Mouse (Mus musculus): ENCODE results near the gene Unc5c. TPM values are rescaled to one million over a fixed set of nuclear protein-coding genes. Genes with fewer than 3 reads are reported as not detected.

The Unc5c gene
- polyA plus RNA-seq, 1 experiment from 2014 or later, result 5.8 TPM

- WGBS, result 93% methylated on average over 4 of the region's 4 CpGs
- Histone ChIP-seq H3K27ac (replicated peaks) (no peak overlapping the region), H3K9me3 (replicated peaks) (no peaks in the 10 kb centered on the region), H3K4me1 (no peaks in the 10 kb centered on the region), H3K27me3 (ENCODE audit: low read depth, poor library complexity, severe bottlenecking) (no peaks in the 10 kb centered on the region), H3K36me3 (no peaks in the 10 kb centered on the region), H3K4me3 (no peak overlapping the region)
- DNase-seq (ENCODE audit: low spot score), result no peak
Observed at GRCm38 (mm10) chr3:141485218-141485617, 20.2 kb downstream of the Unc5c start.

GRCm38 (mm10) chr3:141490647-141491046, 25.6 kb downstream of the Unc5c start:
- no peak for DNase-seq (ENCODE audit: low spot score)
- no peak overlapping the region for H3K27ac ChIP-seq (replicated peaks)
- H3K36me3 ChIP-seq, result no peaks in the 10 kb centered on the region
- WGBS, result 82% methylated on average over 1 of the region's 1 CpGs
- H3K27me3 ChIP-seq (ENCODE audit: low read depth, poor library complexity, severe bottlenecking), result no peaks in the 10 kb centered on the region
- no peaks in the 10 kb centered on the region for H3K9me3 ChIP-seq (replicated peaks)
- peaks cover 10% of the 10 kb centered on the region for H3K4me1 ChIP-seq
- no peak overlapping the region for H3K4me3 ChIP-seq

GRCm38 (mm10) chr3:141491272-141491950, 26.4 kb downstream of the Unc5c start:
- Histone ChIP-seq H3K9me3 (replicated peaks) (no peaks in the 10 kb centered on the region), H3K27me3 (ENCODE audit: low read depth, poor library complexity, severe bottlenecking) (no peaks in the 10 kb centered on the region), H3K4me3 (no peak overlapping the region), H3K36me3 (no peaks in the 10 kb centered on the region), H3K27ac (replicated peaks) (0 out of 2 replicates have a peak overlapping the region, but pooled peaks have one; percentile 38), H3K4me1 (peaks cover 10% of the 10 kb centered on the region)
- WGBS, result 51% methylated on average over 5 of the region's 5 CpGs
- peak; percentile 13 for DNase-seq (ENCODE audit: low spot score)

- H3K27me3 ChIP-seq (ENCODE audit: low read depth, poor library complexity, severe bottlenecking), result no peaks in the 10 kb centered on the region
- DNase-seq (ENCODE audit: low spot score), result no peak
Observed at GRCm38 (mm10) chr3:141491951-141492310, 26.9 kb downstream of the Unc5c start.

GRCm38 (mm10) chr3:141493000-141493399, 28.0 kb downstream of the Unc5c start:
- Histone ChIP-seq H3K9me3 (replicated peaks) (no peaks in the 10 kb centered on the region), H3K4me3 (no peak overlapping the region), H3K27me3 (ENCODE audit: low read depth, poor library complexity, severe bottlenecking) (no peaks in the 10 kb centered on the region), H3K4me1 (peaks cover 10% of the 10 kb centered on the region), H3K27ac (replicated peaks) (no peak overlapping the region), H3K36me3 (no peaks in the 10 kb centered on the region)
- 80% methylated on average over 3 of the region's 3 CpGs for WGBS
- peak; percentile 12 for DNase-seq (ENCODE audit: low spot score)

More at GRCm38 (mm10) chr3:141491951-141492310, 26.9 kb downstream of the Unc5c start:
- H3K4me1 ChIP-seq, result peaks cover 10% of the 10 kb centered on the region
- H3K9me3 ChIP-seq (replicated peaks), result no peaks in the 10 kb centered on the region
- no peak overlapping the region for H3K27ac ChIP-seq (replicated peaks)
- no peak overlapping the region for H3K4me3 ChIP-seq
- WGBS, result 65% methylated on average over 2 of the region's 2 CpGs
- no peaks in the 10 kb centered on the region for H3K36me3 ChIP-seq

- no peak overlapping the region for H3K27ac ChIP-seq (replicated peaks)
- H3K4me3 ChIP-seq, result no peak overlapping the region
- 77% methylated on average over 4 of the region's 4 CpGs for WGBS
- peaks cover 4% of the 10 kb centered on the region; the same call in 1 of the 2 replicates for H3K4me1 ChIP-seq
- no peaks in the 10 kb centered on the region for H3K36me3 ChIP-seq
- DNase-seq (ENCODE audit: low spot score), result no peak
- no peaks in the 10 kb centered on the region for H3K9me3 ChIP-seq (replicated peaks)
- H3K27me3 ChIP-seq (ENCODE audit: low read depth, poor library complexity, severe bottlenecking), result no peaks in the 10 kb centered on the region
Observed at GRCm38 (mm10) chr3:141498348-141499056, 33.5 kb downstream of the Unc5c start.

GRCm38 (mm10) chr3:141501845-141502505, 37.0 kb downstream of the Unc5c start:
- Histone ChIP-seq H3K36me3 (no peaks in the 10 kb centered on the region), H3K4me1 (peaks cover 4% of the 10 kb centered on the region; the same call in 1 of the 2 replicates), H3K27ac (replicated peaks) (no peak overlapping the region), H3K4me3 (no peak overlapping the region), H3K27me3 (ENCODE audit: low read depth, poor library complexity, severe bottlenecking) (no peaks in the 10 kb centered on the region), H3K9me3 (replicated peaks) (no peaks in the 10 kb centered on the region)
- 71% methylated on average over 4 of the region's 4 CpGs for WGBS
- DNase-seq (ENCODE audit: low spot score), result no peak

- Histone ChIP-seq H3K4me1 (peaks cover 4% of the 10 kb centered on the region; the same call in 1 of the 2 replicates), H3K27me3 (ENCODE audit: low read depth, poor library complexity, severe bottlenecking) (no peaks in the 10 kb centered on the region), H3K4me3 (no peak overlapping the region), H3K27ac (replicated peaks) (no peak overlapping the region), H3K36me3 (no peaks in the 10 kb centered on the region), H3K9me3 (replicated peaks) (no peaks in the 10 kb centered on the region)
- DNase-seq (ENCODE audit: low spot score), result no peak
- 86% methylated on average over 3 of the region's 3 CpGs for WGBS
Observed at GRCm38 (mm10) chr3:141503331-141503730, 38.3 kb downstream of the Unc5c start.

- no peaks in the 10 kb centered on the region for H3K4me1 ChIP-seq
- H3K36me3 ChIP-seq, result no peaks in the 10 kb centered on the region
- DNase-seq (ENCODE audit: low spot score), result no peak
- no peaks in the 10 kb centered on the region for H3K27me3 ChIP-seq (ENCODE audit: low read depth, poor library complexity, severe bottlenecking)
- H3K4me3 ChIP-seq, result no peak overlapping the region
- 55% methylated on average over 1 of the region's 1 CpGs for WGBS
- no peak overlapping the region for H3K27ac ChIP-seq (replicated peaks)
- no peaks in the 10 kb centered on the region for H3K9me3 ChIP-seq (replicated peaks)
Observed at GRCm38 (mm10) chr3:141509772-141510171, 44.8 kb downstream of the Unc5c start.

- H3K9me3 ChIP-seq (replicated peaks), result no peaks in the 10 kb centered on the region
- no peaks in the 10 kb centered on the region for H3K4me1 ChIP-seq
- no peaks in the 10 kb centered on the region for H3K27me3 ChIP-seq (ENCODE audit: low read depth, poor library complexity, severe bottlenecking)
- H3K4me3 ChIP-seq, result no peak overlapping the region
- H3K36me3 ChIP-seq, result no peaks in the 10 kb centered on the region
- no peak overlapping the region for H3K27ac ChIP-seq (replicated peaks)
- WGBS, result 81% methylated on average over 5 of the region's 5 CpGs
- DNase-seq (ENCODE audit: low spot score), result no peak
Observed at GRCm38 (mm10) chr3:141511253-141512038, 46.4 kb downstream of the Unc5c start.

GRCm38 (mm10) chr3:141528751-141529150, 63.7 kb downstream of the Unc5c start:
- H3K9me3 ChIP-seq (replicated peaks), result no peaks in the 10 kb centered on the region
- no peaks in the 10 kb centered on the region for H3K27me3 ChIP-seq (ENCODE audit: low read depth, poor library complexity, severe bottlenecking)
- peaks cover 5% of the 10 kb centered on the region for H3K4me1 ChIP-seq
- no peak overlapping the region for H3K27ac ChIP-seq (replicated peaks)
- H3K36me3 ChIP-seq, result no peaks in the 10 kb centered on the region
- no peak overlapping the region for H3K4me3 ChIP-seq
- DNase-seq (ENCODE audit: low spot score), result no peak

- no peak for DNase-seq (ENCODE audit: low spot score)
- Histone ChIP-seq H3K27ac (replicated peaks) (no peak overlapping the region), H3K36me3 (no peaks in the 10 kb centered on the region), H3K27me3 (ENCODE audit: low read depth, poor library complexity, severe bottlenecking) (no peaks in the 10 kb centered on the region), H3K4me3 (no peak overlapping the region), H3K9me3 (replicated peaks) (no peaks in the 10 kb centered on the region), H3K4me1 (peaks cover 9% of the 10 kb centered on the region)
Observed at GRCm38 (mm10) chr3:141529599-141529998, 64.6 kb downstream of the Unc5c start.
